Mouse (Mus musculus): ENCODE measurements around the gene Lrrc2.

The Lrrc2 gene

GRCm38 (mm10) chr9:110946548-110947044 lies 4.7 kb upstream of the Lrrc2 start:
- no peak for ATAC-seq (ENCODE audit: insufficient number of reproducible peaks, low FRiP score, low TSS enrichment)

DNA sequence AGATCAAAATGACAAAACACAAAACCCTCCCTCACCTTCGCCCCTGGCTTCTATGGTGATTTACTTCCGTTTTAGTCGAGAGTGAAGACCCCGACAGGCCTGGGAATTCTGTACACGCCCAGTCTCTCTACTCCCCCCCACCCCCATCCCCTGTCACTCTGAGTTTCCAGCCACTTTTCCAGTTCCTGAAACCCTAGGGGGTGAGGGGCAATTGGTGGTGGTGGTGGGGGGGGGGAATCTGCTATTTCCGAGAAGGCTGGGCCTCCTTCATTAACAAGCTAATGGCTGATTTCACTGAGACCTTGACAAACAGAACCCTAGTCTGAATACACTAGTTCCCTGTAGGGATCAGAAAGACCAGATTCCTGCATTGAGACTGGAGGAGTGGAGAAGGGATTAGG lies 4.1 kb upstream of the Lrrc2 start:
- ATAC-seq (ENCODE audit: insufficient number of reproducible peaks, low FRiP score, low TSS enrichment): no peak

- ATAC-seq (ENCODE audit: insufficient number of reproducible peaks, low FRiP score, low TSS enrichment): no peak
Observed at GRCm38 (mm10) chr9:110947900-110948299, 3.4 kb upstream of the Lrrc2 start.

DNA sequence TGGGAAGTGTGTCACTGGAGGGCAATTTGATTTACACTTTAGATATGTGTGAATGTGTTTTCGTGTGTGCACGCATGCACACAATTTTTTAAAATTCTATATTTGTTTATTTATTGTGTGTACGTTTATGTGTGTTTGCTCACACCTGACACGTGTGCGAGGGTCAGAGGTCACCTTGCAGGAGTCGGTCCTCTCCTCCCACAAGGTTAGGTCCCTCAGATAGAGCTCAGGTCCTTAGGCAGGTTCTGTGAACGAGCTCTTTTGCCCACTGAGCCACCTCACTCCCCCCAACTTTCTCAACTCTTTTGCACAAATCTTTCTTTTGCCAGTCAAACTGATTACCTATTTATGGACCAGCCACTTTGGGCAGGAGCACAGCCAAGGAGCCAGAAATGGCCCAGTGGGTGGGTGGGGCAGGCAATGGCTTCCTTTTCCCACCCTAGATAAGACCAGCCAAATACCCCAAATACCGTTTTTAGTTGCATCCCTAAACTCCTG lies 2.5 kb upstream of the Lrrc2 start:
- no peak for ATAC-seq (ENCODE audit: insufficient number of reproducible peaks, low FRiP score, low TSS enrichment)

DNA sequence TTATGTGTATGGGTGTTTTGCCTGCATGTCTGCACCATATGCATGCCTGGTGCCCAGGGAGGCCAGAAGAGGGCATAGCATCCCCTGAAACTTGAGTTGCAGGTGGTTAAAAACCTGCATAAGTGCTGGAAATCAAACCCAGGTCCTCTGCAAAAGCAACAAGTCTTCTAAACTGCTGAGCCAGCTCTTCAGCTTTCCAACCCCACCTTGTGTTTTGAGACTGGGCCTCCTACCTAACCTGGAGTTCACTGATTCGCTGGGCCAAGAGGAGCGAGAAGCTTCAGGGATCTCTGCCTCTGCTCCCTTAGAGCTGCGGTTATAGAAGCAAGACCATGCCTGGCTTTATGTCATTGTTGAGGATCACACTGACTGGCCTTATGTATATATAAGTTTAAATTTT lies 1.2 kb upstream of the Lrrc2 start:
- ATAC-seq (ENCODE audit: insufficient number of reproducible peaks, low FRiP score, low TSS enrichment): no peak

- ATAC-seq (ENCODE audit: insufficient number of reproducible peaks, low FRiP score, low TSS enrichment): no peak
Observed at GRCm38 (mm10) chr9:110951866-110952265, 521 bp downstream of the Lrrc2 start.

GRCm38 (mm10) chr9:110952398-110952797 lies 1.1 kb downstream of the Lrrc2 start:
- no peak for ATAC-seq (ENCODE audit: insufficient number of reproducible peaks, low FRiP score, low TSS enrichment)

DNA sequence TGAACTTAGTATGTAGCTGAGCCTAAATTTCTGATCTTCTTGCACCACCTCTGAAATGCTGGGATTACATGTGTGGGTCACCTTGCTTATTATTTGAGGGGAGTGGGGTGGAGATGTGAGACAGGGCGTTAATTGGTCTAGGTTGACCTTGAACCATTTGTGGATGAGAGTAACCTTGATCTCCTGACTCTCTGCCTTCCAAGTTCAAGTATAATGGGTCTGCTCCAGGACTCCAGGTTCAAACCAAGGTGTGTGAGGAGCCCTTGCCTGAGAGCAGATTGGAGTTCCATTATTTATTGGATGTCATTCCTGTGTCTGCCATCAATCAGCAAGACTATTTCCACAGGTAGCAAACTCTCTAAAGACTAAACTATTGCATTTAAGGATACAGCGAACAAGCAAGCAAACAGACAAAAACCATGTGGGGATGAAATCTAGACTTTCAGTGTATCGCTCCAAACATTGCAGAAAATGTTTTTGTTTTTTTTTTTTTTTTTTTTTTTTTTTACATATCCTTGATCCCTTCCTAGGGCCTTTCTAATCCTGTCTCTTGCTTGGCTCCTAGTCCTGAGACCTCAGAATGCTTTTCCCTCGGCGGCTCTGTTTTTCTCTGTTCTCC lies 1.7 kb downstream of the Lrrc2 start:
- ATAC-seq (ENCODE audit: insufficient number of reproducible peaks, low FRiP score, low TSS enrichment): no peak

GRCm38 (mm10) chr9:110953550-110954461 lies 2.5 kb downstream of the Lrrc2 start:
- ATAC-seq (ENCODE audit: insufficient number of reproducible peaks, low FRiP score, low TSS enrichment): no peak

- no peak for ATAC-seq (ENCODE audit: insufficient number of reproducible peaks, low FRiP score, low TSS enrichment)
Observed at GRCm38 (mm10) chr9:110954681-110955445, 3.5 kb downstream of the Lrrc2 start.

DNA sequence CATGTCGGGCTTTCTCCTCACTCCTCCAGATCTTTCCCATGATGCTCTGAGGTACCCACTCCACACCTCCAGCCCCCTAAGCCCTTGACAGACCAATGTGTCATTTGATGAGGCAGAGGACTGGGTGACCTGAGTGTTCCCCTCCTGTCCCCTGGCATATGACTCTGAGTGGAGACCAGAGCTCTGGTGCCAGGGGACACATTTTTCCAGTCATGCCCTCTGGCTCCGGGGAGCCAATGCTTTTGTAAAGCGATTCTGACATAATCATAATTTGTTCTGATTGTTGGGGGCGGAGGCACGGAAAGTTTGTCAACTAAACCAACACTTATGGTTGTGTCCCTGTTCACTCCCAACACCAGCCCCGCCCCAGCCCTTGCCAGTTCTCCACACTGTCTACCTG lies 4.6 kb downstream of the Lrrc2 start:
- ATAC-seq (ENCODE audit: insufficient number of reproducible peaks, low FRiP score, low TSS enrichment): no peak

DNA sequence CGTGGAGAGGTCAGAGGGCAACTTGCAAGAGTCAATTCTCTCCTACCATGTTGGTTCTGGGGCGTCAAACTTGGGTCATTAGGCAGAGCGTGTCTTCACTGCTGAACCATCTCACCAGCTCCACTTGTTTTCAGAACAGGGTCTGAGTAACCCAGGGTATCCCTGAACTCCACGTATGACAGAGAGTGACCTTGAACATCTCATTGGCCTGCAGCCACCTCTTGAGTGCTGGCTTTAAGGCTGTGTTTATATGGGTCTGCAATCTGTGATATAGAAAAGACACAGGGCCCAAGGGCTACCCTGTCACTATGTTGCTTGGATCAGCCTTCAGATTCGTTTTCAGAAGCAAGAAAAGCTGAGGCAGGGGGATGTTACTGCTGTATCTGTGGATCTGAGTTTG lies 8.3 kb downstream of the Lrrc2 start:
- no peak for ATAC-seq (ENCODE audit: insufficient number of reproducible peaks, low FRiP score, low TSS enrichment)

DNA sequence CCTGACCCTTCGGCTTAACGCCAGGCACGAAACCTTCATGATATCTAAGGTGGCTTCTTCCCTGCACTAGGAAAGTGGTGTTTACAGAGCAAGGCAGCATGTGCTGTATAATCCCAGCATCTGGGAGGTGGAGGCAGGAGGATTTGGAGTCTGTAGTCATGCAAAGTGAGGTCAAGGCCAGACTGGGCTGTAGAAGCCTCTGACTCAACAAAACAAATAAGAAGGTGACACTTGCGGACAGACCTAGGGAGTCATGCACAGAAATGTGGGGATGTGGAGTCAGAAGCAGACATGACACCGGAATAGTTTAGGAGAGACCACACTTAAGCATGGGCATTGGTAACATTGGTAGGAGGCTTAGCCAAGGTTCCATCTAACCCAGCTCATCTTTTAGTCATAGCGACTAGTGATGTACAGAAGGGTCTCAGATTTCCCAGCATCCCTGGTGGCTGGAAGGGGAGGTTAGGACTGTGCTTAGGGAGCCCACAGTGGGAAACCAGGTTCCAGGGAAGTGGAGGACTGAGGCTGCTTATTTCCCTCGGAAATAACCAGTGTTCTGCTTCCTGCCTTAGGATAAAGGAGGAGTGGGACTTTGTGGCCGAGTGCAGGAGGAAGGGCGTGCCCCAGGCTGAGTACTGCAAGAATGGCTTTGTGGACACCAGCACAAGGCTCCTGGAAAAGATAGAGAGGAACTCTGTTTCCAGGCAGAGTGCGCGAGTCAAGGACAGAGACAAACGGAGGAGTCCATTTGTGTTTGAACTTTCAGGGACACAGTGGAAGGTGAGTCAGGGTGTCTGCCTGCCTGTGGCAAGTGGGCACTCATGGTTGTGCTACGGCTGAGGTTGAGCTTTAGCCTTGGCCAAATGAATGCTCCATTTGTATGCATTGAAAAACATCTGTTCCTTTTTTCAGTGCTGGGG lies 9.1 kb downstream of the Lrrc2 start:
- no peak for ATAC-seq (ENCODE audit: insufficient number of reproducible peaks, low FRiP score, low TSS enrichment)

- no peak for ATAC-seq (ENCODE audit: insufficient number of reproducible peaks, low FRiP score, low TSS enrichment)
Observed at GRCm38 (mm10) chr9:110961386-110961785, 10.0 kb downstream of the Lrrc2 start.

DNA sequence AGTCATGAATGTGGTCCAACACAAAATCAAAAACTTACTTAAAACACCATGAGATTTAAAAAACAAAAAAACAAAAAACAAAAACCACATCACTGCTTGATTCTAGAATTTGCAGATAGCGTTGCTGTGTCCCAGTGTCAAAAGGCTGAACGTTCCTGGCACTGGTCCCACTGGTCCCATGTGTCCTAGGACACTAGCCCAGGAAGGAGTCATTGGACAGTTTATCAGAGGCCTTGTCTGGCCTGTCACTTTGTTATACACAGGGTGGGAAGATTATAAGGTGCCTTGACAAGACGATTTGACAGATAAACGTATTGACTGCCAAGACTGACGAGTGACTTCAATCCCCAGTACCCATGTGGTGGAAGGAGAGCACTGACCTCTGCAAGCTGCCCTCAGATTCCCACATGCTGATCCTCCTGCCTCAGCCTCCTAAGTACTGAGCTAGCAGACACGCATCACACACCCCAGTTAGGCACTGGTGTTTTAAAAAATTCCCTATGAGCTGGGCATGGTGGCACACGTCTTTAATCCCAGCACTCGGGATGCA lies 12.3 kb downstream of the Lrrc2 start:
- no peak for ATAC-seq (ENCODE audit: insufficient number of reproducible peaks, low FRiP score, low TSS enrichment)

DNA sequence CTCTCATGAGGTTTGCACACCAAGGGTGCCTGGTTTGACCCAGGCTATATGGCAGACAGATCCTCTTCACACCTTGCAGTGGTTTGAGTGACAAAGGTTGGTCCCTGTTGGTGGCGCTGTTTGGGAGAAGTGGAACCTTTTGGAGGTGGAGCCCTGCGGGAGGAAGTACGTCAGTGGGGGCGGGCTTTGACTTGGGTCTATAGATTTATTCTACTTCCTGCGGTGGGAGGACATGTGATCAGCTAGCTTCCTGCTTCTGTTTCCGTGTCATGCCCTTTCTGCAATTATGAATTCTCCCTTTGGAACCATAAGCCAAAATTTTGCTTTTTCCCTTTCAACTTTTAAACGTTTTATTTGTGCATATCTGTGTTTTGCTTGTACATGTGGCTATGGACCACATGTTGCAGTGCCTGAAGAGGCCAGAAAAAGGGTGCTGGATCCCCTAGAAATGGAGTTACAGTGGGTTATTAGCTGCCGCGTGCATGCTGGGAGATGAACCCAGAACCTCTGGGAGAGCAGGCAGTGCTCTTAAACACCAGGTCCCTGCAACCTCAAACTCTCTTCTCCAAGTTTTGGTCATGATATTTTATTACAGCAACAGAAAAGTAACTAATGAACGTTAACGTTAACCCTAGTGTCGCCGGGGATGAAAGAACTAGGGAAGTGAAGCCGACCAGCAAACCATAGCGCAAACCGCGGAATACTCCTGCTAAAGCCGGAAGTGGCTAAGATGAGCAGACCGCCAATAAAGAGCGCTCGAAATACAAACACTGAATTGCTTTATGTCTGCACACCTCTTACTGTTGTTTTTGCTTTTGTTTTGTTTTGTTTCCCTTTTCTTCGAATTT lies 13.9 kb downstream of the Lrrc2 start:
- no peak for ATAC-seq (ENCODE audit: insufficient number of reproducible peaks, low FRiP score, low TSS enrichment)

DNA sequence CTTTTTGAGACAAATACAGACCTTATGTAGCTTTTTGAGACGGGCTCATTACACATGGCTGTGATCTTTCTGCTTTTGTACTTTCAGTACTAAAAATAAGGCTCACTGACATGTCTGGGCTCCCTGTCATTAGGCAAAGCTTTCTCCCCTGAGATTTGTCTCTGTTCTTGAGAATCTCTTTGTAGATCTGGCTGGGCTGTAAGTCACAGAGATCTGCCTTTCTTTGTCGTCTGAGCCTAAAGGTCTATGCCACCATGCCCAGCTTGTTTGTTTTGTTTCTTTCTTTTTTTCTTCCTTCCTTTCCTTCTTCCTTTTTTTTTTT lies 14.5 kb downstream of the Lrrc2 start:
- no peak for ATAC-seq (ENCODE audit: insufficient number of reproducible peaks, low FRiP score, low TSS enrichment)

GRCm38 (mm10) chr9:110979411-110979810 lies 28.1 kb downstream of the Lrrc2 start:
- no peak for ATAC-seq (ENCODE audit: insufficient number of reproducible peaks, low FRiP score, low TSS enrichment)

DNA sequence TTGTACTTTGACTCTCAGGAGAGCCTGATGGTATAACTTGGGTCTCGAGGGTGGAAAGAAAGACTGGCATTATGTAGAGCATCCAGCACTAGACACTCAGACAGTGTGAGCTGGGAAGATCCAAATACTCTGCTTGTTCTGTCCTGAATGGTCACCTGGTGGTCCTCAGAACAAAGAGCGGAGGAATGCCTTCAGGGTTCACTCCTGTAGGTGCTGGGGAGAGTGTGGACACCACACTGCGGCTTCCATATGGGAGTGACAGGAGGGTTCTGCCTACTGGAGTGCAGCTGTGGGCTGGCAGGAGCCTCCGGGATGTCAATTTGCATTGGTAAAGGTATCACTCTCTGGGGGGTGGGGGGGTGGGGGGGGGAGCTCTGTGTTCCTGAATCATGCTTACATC lies 31.0 kb downstream of the Lrrc2 start:
- no peak for ATAC-seq (ENCODE audit: insufficient number of reproducible peaks, low FRiP score, low TSS enrichment)

All from cerebellum, adult (tissue).